Mouse (Mus musculus): ENCODE data around the gene Gga3.

DNA sequence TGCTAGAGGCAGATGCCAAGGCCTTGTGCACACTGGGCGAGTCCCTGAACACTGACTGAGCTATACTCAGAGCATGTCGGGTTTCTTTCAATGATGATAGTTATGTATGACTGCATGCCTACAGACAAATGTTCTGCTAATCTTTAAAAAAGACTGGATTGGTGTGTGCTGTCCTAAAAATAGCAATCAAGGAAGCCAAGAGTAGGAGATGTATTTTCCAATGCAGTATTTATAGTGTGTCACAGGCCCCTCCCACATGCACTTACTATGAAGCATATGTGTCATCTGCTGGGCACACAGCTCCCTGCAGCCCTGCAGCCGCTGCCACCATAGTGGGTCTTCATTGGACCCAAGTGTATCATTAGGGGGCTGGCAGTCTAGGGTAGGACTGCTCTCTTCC, 49.3 kb upstream of the Gga3 start:
- no peak for TF ChIP-seq CTCF (IDR thresholded peaks at IDR 0.05; ENCODE audit: low read depth, low read length)
- TF ChIP-seq POLR2A (IDR thresholded peaks at IDR 0.05; ENCODE audit: extremely low read depth, insufficient read depth, low read length), result no peak

Data from liver, adult 2 months (tissue).